Mouse (Mus musculus): Measurements from ENCODE around the gene Samd3.

The Samd3 gene

GRCm38 (mm10) chr10:26303485-26303884 lies 74.0 kb downstream of the Samd3 start:
- no peak for DNase-seq (ENCODE audit: low spot score)

- DNase-seq (ENCODE audit: low spot score) = no peak
These were observed 84.8 kb downstream of the Samd3 start for GRCm38 (mm10) chr10:26314327-26314726.

DNA sequence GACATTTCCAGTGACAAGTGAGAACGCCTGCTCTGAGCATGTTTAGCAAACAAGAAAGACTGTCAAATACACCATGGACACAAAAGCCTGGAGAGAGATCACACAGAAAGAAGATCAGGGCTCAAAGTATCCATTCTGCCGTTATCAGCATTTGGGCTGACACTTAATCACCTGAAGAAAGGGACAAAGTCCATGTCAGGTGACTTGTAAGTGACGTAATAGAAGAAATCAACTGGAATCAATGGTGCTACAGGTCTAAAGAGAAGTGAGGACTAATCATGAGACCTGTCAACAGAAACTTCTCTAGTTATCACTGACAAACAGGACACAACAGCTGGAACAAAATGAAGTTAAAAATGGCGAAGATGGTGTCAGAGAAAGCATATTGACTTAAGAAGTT lies 91.2 kb downstream of the Samd3 start:
- DNase-seq (ENCODE audit: low spot score) = no peak

All from lung, postnatal 25 days (tissue).